Mouse (Mus musculus) small intestine, adult 2 months (tissue): ENCODE results near the gene Grap2. TPM values are rescaled to one million over a fixed set of nuclear protein-coding genes. Genes with fewer than 3 reads are reported as not detected.

ENCODE experiments used
- H3K27ac ChIP-seq: fragments of 200-500 bp; 2 replicates; pipeline ENCODE4 v1.5.1; 2012; ENCODE audit warnings: low read depth, low read length, control low read depth, inconsistent platforms; ENCODE audit not compliant: insufficient read depth
- H3K27me3 ChIP-seq: fragments of 200-500 bp; 2 replicates; pipeline ENCODE4 v1.6.1; 2012; ENCODE audit warnings: mild to moderate bottlenecking, moderate library complexity, low read length, inconsistent platforms; ENCODE audit not compliant: control insufficient read depth, insufficient read depth
- H3K36me3 ChIP-seq: fragments of 200-500 bp; 2 replicates; pipeline ENCODE4 v1.6.1; 2012; ENCODE audit warnings: mild to moderate bottlenecking, low read length, control low read depth, inconsistent platforms; ENCODE audit not compliant: control insufficient read depth, insufficient read depth
- H3K4me1 ChIP-seq: fragments of 200-500 bp; 2 replicates; pipeline ENCODE4 v1.6.1; 2012; ENCODE audit warnings: low read length, inconsistent platforms, mixed read lengths; ENCODE audit not compliant: control insufficient read depth, insufficient read depth, insufficient read length
- H3K4me3 ChIP-seq: fragments of 200-500 bp; 2 replicates; pipeline ENCODE4 v1.5.1; 2012; ENCODE audit warnings: low read depth, mild to moderate bottlenecking, control low read depth, inconsistent platforms, low read length, moderate library complexity
- CTCF ChIP-seq: fragments of 200-500 bp; IDR thresholded peaks from 2 replicates; pipeline ENCODE4 v1.5.1; 2012; ENCODE audit warnings: low read depth, mild to moderate bottlenecking, control low read depth, inconsistent platforms, low read length, moderate library complexity, mixed read lengths; ENCODE audit not compliant: insufficient replicate concordance, insufficient read length; ENCODE audit errors: extremely low read depth
- POLR2A ChIP-seq: fragments of 200-500 bp; IDR thresholded peaks from 2 replicates; pipeline ENCODE4 v1.6.1; 2012; ENCODE audit warnings: low read depth, mild to moderate bottlenecking, control low read depth, inconsistent platforms, low read length, moderate library complexity
- WGBS: fragments of 180-500 bp; shearing (Covaris S2); methylation state at CpG from one replicate; pipeline ENCODE4 v1.1.7; 2018; 5-methylcytosine and 5-hydroxymethylcytosine counted together
- polyA plus RNA-seq: library from polyadenylated mRNA; depleted of rRNA; stranded (reverse); fragments of >200 nt; gene quantifications from 2 replicates; pipeline ENCODE4 v1.2.3, GENCODE M21; 2012

Gene Grap2
- polyA plus RNA-seq, 1 experiment = 3.1 TPM

- no peaks in the 10 kb centered on the region for H3K4me1 ChIP-seq
Measured at GRCm38 (mm10) chr15:80538671-80539340, 33.6 kb upstream of the Grap2 start.

GRCm38 (mm10) chr15:80544115-80544514 is 28.3 kb upstream of the Grap2 start:
- no peaks in the 10 kb centered on the region for H3K36me3 ChIP-seq
- no peaks in the 10 kb centered on the region for H3K27me3 ChIP-seq
- H3K4me3 ChIP-seq = no peak overlapping the region
- no peak for TF ChIP-seq POLR2A
- no peak for TF ChIP-seq CTCF
- H3K27ac ChIP-seq = no peak overlapping the region
- H3K4me1 ChIP-seq = no peaks in the 10 kb centered on the region
- 22% methylated on average over 3 of the region's 3 CpGs for WGBS

More at GRCm38 (mm10) chr15:80538671-80539340, 33.6 kb upstream of the Grap2 start:
- Histone ChIP-seq H3K4me3 (no peak overlapping the region), H3K36me3 (no peaks in the 10 kb centered on the region), H3K27ac (no peak overlapping the region), H3K27me3 (no peaks in the 10 kb centered on the region)
- TF ChIP-seq CTCF = no peak
- TF ChIP-seq POLR2A = no peak
- WGBS = 77% methylated on average over 7 of the region's 7 CpGs

- H3K4me1 ChIP-seq = no peaks in the 10 kb centered on the region
- no peak overlapping the region for H3K27ac ChIP-seq
- no peaks in the 10 kb centered on the region for H3K36me3 ChIP-seq
- no peaks in the 10 kb centered on the region for H3K27me3 ChIP-seq
- 19% methylated on average over 6 of the region's 6 CpGs for WGBS
- TF ChIP-seq POLR2A (no peak), CTCF (no peak)
- no peak overlapping the region for H3K4me3 ChIP-seq
Measured at GRCm38 (mm10) chr15:80545430-80545829, 27.0 kb upstream of the Grap2 start.

GRCm38 (mm10) chr15:80554860-80555822 is 17.3 kb upstream of the Grap2 start:
- no peaks in the 10 kb centered on the region for H3K4me1 ChIP-seq
- no peak for TF ChIP-seq CTCF
- TF ChIP-seq POLR2A = no peak
- no peaks in the 10 kb centered on the region for H3K36me3 ChIP-seq
- H3K4me3 ChIP-seq = no peak overlapping the region
- WGBS = 86% methylated on average over 6 of the region's 6 CpGs
- H3K27me3 ChIP-seq = peaks cover 2% of the 10 kb centered on the region; the same call in 1 of the 2 replicates
- H3K27ac ChIP-seq = no peak overlapping the region

DNA sequence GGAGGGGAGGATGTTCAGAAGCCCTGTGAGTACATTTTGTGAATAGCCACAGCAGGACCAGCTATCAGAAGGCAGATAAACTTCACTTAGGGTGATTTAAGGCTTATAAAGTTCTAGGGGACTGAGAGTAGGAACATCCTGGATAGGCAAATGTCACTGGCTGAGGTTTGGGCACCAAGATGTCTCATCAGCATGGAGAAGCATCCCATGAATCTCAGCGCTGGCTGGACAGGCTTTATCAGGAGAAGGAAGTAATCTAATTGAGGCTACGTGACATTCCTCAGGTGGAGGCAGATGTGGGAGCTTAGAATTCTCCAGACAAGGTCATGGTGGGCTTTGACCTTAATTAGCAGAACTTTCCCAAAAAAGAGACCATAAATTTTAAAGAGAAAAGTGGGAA is 16.4 kb upstream of the Grap2 start:
- TF ChIP-seq CTCF = no peak
- TF ChIP-seq POLR2A = no peak
- Histone ChIP-seq H3K36me3 (no peaks in the 10 kb centered on the region), H3K27ac (no peak overlapping the region), H3K4me3 (no peak overlapping the region), H3K27me3 (peaks cover 2% of the 10 kb centered on the region; the same call in 1 of the 2 replicates), H3K4me1 (no peaks in the 10 kb centered on the region)
- 39% methylated on average over 2 of the region's 2 CpGs for WGBS

DNA sequence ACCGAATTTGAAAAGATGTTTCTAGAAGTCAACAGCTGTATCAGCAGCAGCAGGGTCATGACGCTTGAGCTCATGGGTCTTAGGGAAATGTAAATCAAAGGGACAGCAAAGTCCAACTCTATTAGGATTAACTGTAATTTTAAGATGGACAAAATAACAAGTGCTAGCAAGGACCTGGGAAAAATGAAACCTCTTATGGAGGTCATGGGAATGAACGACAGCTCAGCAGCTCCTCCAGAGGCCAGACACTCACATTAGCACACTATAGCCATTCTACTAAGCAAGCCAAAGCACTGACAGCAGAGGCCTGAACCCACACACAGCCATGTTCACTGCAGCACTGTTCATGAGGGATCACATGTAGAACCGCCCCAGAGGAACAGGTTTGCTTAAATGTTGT is 14.6 kb upstream of the Grap2 start:
- Histone ChIP-seq H3K36me3 (no peaks in the 10 kb centered on the region), H3K4me3 (no peak overlapping the region), H3K4me1 (no peaks in the 10 kb centered on the region), H3K27ac (no peak overlapping the region), H3K27me3 (peaks cover 2% of the 10 kb centered on the region; the same call in 1 of the 2 replicates)
- TF ChIP-seq POLR2A (no peak), CTCF (no peak; the same call in 1 of the 2 replicates)
- 76% methylated on average over 4 of the region's 4 CpGs for WGBS

DNA sequence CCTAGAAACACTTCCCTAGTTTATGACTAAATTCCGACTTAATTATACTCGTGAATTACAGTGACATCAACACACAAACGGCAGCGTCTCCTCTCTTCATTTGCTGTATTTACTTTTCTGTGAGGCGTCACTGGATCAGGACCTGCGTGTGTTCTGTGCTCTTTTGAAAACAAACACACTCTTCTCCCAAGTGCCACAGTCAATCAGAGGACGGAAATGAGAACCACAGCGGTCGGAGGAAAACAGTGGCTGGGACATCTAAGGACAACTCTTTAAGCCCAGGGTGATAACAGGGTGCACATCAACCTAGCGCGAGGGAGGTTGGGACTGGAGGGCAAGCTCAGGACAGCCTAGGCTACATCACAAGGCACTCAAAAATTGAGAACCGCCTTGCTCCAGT is 12.9 kb upstream of the Grap2 start:
- Histone ChIP-seq H3K27me3 (peaks cover 2% of the 10 kb centered on the region; the same call in 1 of the 2 replicates), H3K4me1 (no peaks in the 10 kb centered on the region), H3K36me3 (no peaks in the 10 kb centered on the region), H3K27ac (no peak overlapping the region), H3K4me3 (no peak overlapping the region)
- 43% methylated on average over 12 of the region's 12 CpGs for WGBS
- TF ChIP-seq CTCF = no peak
